Mouse (Mus musculus) brain, embryonic 14.5 days (tissue): ENCODE measurements around the gene Fen1. TPM values are rescaled to one million over a fixed set of nuclear protein-coding genes. Genes with fewer than 3 reads are reported as not detected.
A peak's percentile ranks its signal among the peaks of the same experiment; 100 is the strongest.

Experiments
- DNase-seq: peaks from one replicate; pipeline ENCODE4 v3.0.0-alpha.2; 2011; ENCODE audit warnings: low read depth
- CTCF ChIP-seq: fragments of 200-500 bp; IDR thresholded peaks from 2 replicates; pipeline ENCODE4 v1.5.1; 2012; ENCODE audit warnings: inconsistent platforms, mild to moderate bottlenecking, moderate library complexity, borderline replicate concordance; ENCODE audit not compliant: insufficient read depth, insufficient read length; ENCODE audit errors: extremely low read depth
- POLR2A ChIP-seq: fragments of 200-500 bp; IDR thresholded peaks from 2 replicates; pipeline ENCODE4 v1.6.1; 2012; ENCODE audit warnings: mild to moderate bottlenecking, inconsistent platforms, borderline replicate concordance; ENCODE audit not compliant: poor library complexity, insufficient read depth, insufficient read length, severe bottlenecking; ENCODE audit errors: extremely low read depth
- polyA plus RNA-seq: library from polyadenylated mRNA; depleted of rRNA; stranded (reverse); fragments of >200 nt; gene quantifications from 2 replicates; pipeline ENCODE4 v1.2.3, GENCODE M21; 2012

Gene Fen1
- polyA plus RNA-seq, 1 experiment, result 26.6 TPM

DNA sequence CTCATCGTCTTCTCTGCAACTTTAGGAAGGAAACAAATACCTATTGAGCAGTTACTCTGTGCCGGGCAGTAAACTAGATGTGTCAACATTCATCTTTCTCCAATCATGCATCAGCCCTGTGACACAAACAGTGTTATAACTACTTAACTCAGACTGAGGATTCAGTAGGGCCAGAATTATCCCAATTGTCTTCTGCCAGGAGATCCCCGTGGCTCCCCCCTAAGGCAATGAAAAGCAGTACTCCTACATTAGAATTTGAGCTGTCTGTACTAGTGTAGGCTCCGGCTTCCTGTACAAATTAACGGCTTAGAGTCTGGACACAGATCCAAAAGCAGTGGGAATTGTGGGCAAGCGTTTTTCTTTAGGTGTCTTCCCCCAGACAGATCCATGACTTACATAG lies 1.1 kb upstream of the Fen1 start:
- DNase-seq, result no peak
- TF ChIP-seq POLR2A (no peak), CTCF (no peak)

DNA sequence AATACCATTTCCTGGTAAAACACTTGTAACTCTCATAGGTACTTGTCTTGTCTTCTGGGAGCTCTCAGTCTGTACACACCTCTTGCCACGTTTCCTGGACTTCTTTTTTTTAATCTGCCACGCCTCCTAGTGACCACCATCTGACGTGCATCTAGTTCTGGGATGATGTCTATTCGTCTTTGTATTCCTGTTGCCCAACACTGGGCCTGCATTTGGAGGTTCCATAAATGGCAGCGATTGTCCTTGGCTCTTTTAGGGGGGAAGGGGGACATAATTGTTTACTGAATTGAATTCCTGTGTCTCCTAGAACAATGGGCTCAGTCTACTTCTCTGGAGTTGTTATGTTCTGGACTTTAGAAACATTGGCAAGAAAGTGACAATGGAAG lies 640 bp upstream of the Fen1 start:
- TF ChIP-seq POLR2A (no peak), CTCF (peak; percentile 17; the same call in 1 of the 2 replicates)
- DNase-seq, result peak; percentile 59

DNA sequence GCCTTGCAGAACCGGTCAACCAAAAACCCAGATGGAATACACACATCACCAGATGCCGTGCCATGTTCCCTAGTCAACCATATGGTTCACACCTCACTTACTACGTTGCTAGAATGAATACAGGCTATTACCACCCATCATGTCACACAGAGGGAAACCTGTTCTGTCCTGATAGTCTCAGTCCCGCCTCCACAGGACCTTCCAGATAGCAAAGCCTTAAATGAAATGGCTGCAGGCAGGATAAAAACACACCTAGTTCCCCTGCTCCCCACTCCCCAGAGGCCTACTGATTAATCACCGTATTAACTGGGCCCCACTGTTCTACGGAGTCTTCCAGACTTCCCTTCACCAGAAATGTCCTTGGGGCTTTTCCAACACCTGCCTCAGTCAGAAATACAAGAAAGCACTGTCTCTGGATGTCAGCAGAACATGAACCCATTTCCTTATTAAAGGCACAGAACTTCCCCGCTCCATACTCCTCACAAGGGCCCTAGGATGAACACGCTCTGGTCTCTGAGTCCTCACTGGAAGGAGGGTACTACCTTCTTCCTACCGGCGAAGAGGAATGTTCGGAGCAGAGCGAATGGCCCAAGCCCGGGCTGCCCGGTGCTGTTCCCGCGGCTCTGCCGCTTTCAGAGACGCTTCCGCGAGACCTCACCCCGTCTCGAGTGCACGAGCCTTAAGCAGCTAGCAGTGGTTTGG lies 672 bp downstream of the Fen1 start:
- TF ChIP-seq POLR2A (no peak), CTCF (no peak)
- peak; percentile 56 for DNase-seq

DNA sequence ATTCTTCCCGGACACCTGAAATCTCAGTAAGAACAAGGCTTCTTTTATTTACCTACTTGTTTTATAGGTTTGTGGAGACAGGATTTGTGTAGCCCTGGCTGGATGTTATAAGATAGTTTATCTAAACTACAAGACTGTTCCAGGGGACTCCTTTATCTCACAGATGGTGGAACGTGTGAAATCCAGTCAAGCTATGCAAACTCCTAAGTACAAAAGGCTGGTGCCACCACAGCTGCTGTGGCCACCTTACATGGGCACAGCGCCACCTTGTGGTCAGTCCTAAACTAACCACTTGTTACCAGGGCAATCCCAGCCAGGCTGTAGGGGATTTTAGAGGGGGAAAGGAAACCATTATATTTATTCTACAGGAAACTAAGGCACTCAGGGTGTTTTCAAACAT lies 5.2 kb downstream of the Fen1 start:
- TF ChIP-seq CTCF (peak; percentile 95), POLR2A (no peak)
- peak; percentile 93 for DNase-seq

DNA sequence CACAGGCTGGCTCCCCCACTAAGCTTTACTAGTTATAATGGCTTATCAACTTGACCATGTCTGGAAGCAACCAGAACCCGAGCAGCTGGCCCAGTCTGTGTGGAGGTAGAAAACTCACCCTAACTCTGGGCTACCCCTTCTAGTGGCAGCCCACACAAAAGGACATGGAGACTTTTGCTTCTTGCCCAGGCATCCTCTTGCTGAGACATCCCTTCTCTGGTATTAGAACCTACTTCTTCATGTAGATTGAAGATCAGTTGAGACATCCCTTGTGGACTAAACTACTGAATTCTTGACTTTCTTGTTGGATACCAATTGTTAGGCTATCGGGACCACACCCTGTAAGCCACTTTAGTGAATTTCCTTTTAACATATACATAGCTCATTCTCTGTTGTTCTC lies 5.7 kb downstream of the Fen1 start:
- TF ChIP-seq CTCF, result no peak
- no peak for TF ChIP-seq POLR2A
- no peak for DNase-seq

GRCm38 (mm10) chr19:10197130-10197529 lies 6.8 kb downstream of the Fen1 start:
- DNase-seq, result no peak
- no peak for TF ChIP-seq CTCF
- no peak for TF ChIP-seq POLR2A

DNA sequence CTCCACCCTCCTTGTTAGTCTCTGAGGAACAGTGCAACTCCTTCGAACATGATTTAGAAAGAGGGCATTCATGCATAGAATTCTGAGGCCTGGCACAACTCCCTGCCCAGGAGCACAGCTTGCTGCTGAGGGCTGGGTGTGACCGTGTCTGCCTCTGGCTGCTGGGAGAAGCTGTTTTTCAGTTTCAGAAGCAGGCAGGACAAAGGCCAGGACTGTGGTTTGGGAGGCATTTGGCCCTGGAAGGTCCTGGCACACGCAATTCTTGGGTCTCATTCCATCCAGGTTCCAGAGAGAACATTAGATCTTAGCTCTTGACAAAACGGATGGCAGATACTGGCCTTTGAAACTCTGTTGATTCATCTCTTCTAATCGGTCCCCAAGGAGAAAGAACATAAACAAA lies 8.7 kb downstream of the Fen1 start:
- TF ChIP-seq POLR2A, result no peak
- no peak for TF ChIP-seq CTCF
- peak; percentile 24 for DNase-seq

- no peak for TF ChIP-seq POLR2A
- TF ChIP-seq CTCF, result no peak
- DNase-seq, result peak; percentile 23
Observed at GRCm38 (mm10) chr19:10194337-10194736, 9.6 kb downstream of the Fen1 start.

GRCm38 (mm10) chr19:10191326-10191725 lies 12.6 kb downstream of the Fen1 start:
- TF ChIP-seq POLR2A (no peak), CTCF (no peak)
- DNase-seq, result peak; percentile 13

DNA sequence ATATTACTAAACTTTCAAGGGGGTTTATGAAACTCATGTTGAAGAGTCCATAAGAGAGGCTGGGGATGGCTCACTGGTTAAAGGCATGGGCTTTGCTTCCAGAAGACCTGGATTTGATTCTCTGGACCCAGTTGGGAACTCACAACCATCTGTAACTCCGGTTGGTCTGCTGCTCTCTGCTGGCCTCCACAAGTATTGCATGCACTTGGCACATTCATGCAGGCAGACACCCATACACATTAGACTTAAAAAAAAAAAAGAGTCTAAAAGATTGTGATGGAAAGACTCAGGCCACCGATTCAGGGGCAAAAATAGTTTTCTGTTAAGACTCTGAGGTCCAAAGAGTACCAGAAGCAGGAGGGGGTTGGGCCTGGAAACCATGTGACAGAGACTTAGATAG lies 13.2 kb downstream of the Fen1 start:
- TF ChIP-seq POLR2A (no peak), CTCF (peak; percentile 77; the same call in 1 of the 2 replicates)
- peak; percentile 81 for DNase-seq

DNA sequence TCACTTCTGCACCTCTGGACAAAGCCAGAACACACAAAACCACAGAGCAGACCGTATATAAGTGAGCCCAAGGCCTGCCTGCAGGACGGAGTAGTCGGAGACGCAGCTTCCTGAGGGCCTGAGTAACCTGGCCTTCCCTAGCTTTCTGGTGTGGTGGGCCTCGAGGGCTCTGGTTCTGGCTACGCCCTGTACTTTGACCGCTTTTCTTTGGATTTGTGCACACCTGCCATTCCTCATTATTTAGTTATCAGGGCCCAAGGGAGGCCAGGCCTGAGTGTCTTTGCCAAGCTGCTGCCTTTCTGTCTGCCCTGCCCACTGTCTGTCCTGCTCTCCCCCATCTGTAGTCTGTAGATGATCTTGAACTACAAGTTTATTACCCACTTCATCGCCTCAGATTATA lies 14.0 kb downstream of the Fen1 start:
- no peak for DNase-seq
- TF ChIP-seq POLR2A (no peak), CTCF (no peak)

DNA sequence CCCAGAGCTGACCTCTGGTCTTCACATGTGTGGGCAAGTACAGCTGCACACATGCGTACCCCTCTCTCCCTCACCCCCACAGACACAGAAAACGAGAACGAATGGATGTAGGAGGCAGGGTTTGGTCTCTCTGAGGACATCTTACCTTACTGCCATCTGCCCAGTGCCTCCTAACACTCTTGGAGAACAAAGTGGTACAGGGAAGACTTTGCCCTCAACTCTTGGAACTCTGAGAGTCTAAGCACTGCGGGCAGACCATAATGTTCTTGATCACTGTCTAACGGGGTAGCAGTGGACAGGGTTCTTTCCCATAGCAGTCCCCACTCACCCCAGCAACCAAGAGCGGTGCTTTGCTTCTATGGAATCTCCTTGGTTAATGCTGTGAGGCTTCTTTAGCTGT lies 14.9 kb downstream of the Fen1 start:
- TF ChIP-seq CTCF, result no peak
- TF ChIP-seq POLR2A, result no peak
- DNase-seq, result no peak

DNA sequence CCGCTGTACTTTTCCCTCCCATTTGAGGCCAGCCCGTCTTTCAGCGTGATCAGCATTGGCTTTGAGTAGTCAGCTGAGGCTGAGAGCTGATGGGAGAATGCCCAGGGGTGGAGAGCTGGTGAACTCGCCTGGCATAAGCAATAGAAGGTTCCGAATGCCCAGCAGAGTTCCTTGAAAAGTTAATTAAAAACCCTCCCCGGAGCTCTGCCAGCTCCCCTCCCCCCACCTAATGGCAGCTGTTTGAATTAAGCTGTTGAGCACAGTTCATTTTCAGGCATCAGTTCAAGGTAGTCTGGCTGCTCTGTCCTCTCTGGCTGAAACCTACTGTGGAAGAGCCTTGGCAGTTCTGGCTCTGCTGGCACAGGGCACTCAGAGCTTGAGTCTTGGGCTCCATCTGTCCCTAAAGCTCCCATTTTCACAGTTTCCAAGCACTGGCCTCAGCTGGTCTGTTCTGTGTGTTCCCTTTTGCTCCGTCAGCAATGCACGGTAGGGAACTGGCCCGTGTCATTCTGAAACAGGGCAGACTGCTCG lies 15.6 kb downstream of the Fen1 start:
- peak; percentile 91 for DNase-seq
- TF ChIP-seq POLR2A (no peak), CTCF (no peak)

DNA sequence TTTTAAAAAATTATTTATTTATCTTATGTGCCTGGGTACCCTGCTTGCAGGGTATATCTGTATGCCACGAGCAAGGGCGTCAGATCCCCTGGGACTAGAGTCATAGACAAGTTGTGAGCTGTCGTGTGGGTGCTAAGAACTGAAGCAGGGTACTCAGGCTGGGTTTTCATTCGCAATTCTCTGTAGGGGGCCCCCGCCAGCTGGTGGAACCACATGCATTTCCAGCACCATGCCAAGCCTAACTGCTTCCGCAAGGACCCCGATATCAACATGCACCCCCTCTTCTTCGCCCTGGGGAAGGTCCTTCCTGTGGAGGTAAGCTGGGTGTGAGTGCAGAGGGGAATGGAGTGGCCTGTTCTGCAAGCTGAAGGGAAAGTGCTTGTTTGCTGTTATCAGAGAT lies 17.4 kb downstream of the Fen1 start:
- TF ChIP-seq POLR2A (no peak), CTCF (no peak)
- no peak for DNase-seq
